Mouse (Mus musculus) heart, embryonic 10.5 days (tissue): Measurements from ENCODE around the gene Irak2. TPM values are rescaled to one million over a fixed set of nuclear protein-coding genes. Genes with fewer than 3 reads are reported as not detected.

Experiments
- DNase-seq: peaks from one replicate; pipeline ENCODE4 v3.0.0-alpha.2; 2017; ENCODE audit warnings: low spot score
- H3K27ac ChIP-seq: fragments of 300-500 bp; sonication (generic); 2 replicates; pipeline ENCODE4 v1.5.1; 2016; ENCODE audit warnings: mild to moderate bottlenecking
- H3K27me3 ChIP-seq: fragments of 300-500 bp; sonication (generic); 2 replicates; pipeline ENCODE4 v1.6.1; 2016; ENCODE audit warnings: mild to moderate bottlenecking; ENCODE audit not compliant: poor library complexity, insufficient read depth, severe bottlenecking
- H3K36me3 ChIP-seq: fragments of 300-500 bp; sonication (generic); 2 replicates; pipeline ENCODE4 v1.6.1; 2016; ENCODE audit warnings: mild to moderate bottlenecking, moderate library complexity
- H3K4me1 ChIP-seq: fragments of 300-500 bp; sonication (generic); 2 replicates; pipeline ENCODE4 v1.6.1; 2016; ENCODE audit warnings: mild to moderate bottlenecking
- H3K4me3 ChIP-seq: fragments of 300-500 bp; sonication (generic); 2 replicates; pipeline ENCODE4 v1.5.1; 2016; ENCODE audit warnings: mild to moderate bottlenecking, moderate library complexity
- H3K9me3 ChIP-seq: fragments of 300-500 bp; sonication (generic); 2 replicates; pipeline ENCODE4 v1.6.1; 2016; ENCODE audit warnings: mild to moderate bottlenecking, moderate library complexity
- WGBS: fragments of 180-500 bp; shearing (Covaris S2); methylation state at CpG from one replicate; pipeline ENCODE4 v1.1.7; 2016; 5-methylcytosine and 5-hydroxymethylcytosine counted together
- polyA plus RNA-seq: library from polyadenylated mRNA; unstranded; fragments of >200 nt; fragmentation: Nextera tagmentation; extraction: Ambion mirVana; gene quantifications from 2 replicates; pipeline ENCODE4 v1.2.1, GENCODE M21; 2016

Irak2 gene
- polyA plus RNA-seq = 12.5 TPM in 2 replicates

DNA sequence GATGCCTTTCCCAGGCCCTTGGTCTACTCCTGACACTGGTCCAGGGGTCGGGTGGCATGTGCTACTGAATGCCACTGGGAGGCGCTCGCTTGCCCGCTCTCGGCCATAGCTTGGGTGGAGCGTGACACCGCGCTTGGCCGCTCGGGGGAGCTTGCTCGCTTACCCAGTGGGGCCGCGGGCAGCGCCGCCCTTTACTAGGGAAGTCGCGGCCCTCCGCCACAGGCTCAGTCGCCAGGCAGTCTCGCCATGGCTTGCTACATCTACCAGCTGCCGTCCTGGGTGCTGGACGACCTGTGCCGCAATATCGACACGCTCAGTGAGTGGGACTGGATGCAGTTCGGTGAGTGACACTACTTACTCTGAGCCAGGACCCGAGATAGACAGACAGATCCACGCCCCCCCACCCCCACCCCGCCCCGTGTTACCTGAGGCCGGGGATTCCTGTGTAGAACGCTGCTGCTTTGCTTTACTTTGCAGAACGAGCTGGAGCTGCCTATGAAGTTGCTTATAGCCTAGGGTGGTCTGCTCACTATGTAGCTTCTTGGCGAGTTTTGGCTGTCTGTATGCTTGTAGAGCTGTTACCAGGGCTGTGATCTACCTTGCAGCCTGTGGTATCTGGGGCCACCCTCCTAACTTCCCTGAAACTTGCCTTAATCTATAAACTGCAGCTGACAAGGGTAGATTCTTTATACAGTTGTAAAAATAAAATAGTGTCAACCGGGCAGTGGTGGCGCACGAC lies at the start of gene Irak2:
Gene Irak2 (plus strand): TSS at position 166 of the 739 bp plus-strand sequence.
- DNase-seq = peak; percentile 95
- Histone ChIP-seq H3K9me3 (no peaks in the 10 kb centered on the region), H3K27me3 (no peaks in the 10 kb centered on the region), H3K36me3 (peaks cover 3% of the 10 kb centered on the region; the same call in 1 of the 2 replicates), H3K27ac (peak within 1 kb of the TSS; percentile 87), H3K4me3 (peak within 1 kb of the TSS; percentile 68), H3K4me1 (peaks cover 17% of the 10 kb centered on the region; the same call in 1 of the 2 replicates)
- 8% methylated on average over 37 of the region's 37 CpGs for WGBS

DNA sequence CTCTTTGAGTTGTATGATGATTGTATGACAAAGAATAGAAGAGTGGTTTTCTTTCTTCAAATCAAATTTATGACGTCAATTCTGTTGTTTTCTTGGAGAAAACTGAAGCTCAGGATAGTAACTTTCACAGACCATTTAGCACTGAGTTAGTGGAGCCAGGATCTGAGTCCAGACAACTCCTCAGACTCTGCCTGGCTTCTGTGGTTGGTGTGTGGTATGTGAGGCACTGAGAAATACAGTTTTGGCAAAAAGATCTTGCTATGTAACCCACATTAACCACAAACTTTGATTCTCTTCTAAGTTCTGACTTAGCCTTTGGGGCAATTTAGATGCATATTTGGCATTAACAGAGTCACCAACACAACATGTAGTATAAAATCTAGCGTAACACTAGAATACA lies 45.6 kb upstream of the Irak2 start:
- 92% methylated on average over 2 of the region's 2 CpGs for WGBS
- Histone ChIP-seq H3K27me3 (no peaks in the 10 kb centered on the region), H3K36me3 (peaks cover 19% of the 10 kb centered on the region), H3K27ac (no peak overlapping the region), H3K9me3 (no peaks in the 10 kb centered on the region), H3K4me1 (no peaks in the 10 kb centered on the region), H3K4me3 (no peak overlapping the region)
- DNase-seq = no peak

- no peaks in the 10 kb centered on the region for H3K9me3 ChIP-seq
- no peak for DNase-seq
- WGBS = 88% methylated on average over 4 of the region's 4 CpGs
These were observed 40.3 kb upstream of the Irak2 start for GRCm38 (mm10) chr6:113597945-113598344.

DNA sequence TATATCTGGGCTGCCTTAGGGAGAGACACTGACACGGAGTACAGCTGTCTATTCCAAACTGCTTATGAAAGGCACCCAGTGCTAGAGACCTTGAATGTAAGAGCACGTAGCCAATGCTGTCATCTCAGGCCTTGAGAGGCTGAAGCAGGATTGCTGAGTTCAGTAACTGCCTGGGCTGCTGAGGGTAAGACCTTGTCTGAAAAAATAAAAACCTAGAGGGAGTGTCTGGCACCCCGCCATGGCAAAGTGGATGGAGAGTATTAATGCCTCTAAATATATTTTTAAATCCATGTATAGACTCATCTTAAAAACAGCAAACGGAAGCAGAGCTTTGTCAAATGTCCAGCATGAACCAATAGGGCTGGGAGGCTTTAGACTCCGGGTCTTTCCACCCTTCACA lies 38.4 kb upstream of the Irak2 start:
- Histone ChIP-seq H3K36me3 (peaks cover 10% of the 10 kb centered on the region; the same call in 1 of the 2 replicates), H3K27me3 (no peaks in the 10 kb centered on the region), H3K4me1 (peaks cover 8% of the 10 kb centered on the region), H3K9me3 (no peaks in the 10 kb centered on the region), H3K4me3 (no peak overlapping the region), H3K27ac (no peak overlapping the region)
- 82% methylated on average over 5 of the region's 5 CpGs for WGBS
- DNase-seq = no peak

More at GRCm38 (mm10) chr6:113597945-113598344, 40.3 kb upstream of the Irak2 start:
- Histone ChIP-seq H3K36me3 (peaks cover 10% of the 10 kb centered on the region; the same call in 1 of the 2 replicates), H3K27me3 (no peaks in the 10 kb centered on the region), H3K27ac (no peak overlapping the region), H3K4me1 (peaks cover 8% of the 10 kb centered on the region), H3K4me3 (no peak overlapping the region)

- Histone ChIP-seq H3K27me3 (no peaks in the 10 kb centered on the region), H3K4me3 (no peak within 1 kb of the TSS), H3K4me1 (peaks cover 12% of the 10 kb centered on the region), H3K27ac (0 out of 2 replicates have a peak within 1 kb of the TSS, but pooled peaks have one; percentile 47), H3K36me3 (peaks cover 10% of the 10 kb centered on the region; the same call in 1 of the 2 replicates), H3K9me3 (no peaks in the 10 kb centered on the region)
- DNase-seq = no peak
- WGBS = 42% methylated on average over 23 of the region's 23 CpGs
These were observed 37.6 kb upstream of the Irak2 start, which contains the start of gene Fancd2os for GRCm38 (mm10) chr6:113600543-113601139. Gene Fancd2os, minus strand, starts transcription at chr6:113600715.

GRCm38 (mm10) chr6:113602821-113603220 lies 35.4 kb upstream of the Irak2 start:
- Histone ChIP-seq H3K27ac (no peak overlapping the region), H3K36me3 (peaks cover 1% of the 10 kb centered on the region; the same call in 1 of the 2 replicates), H3K27me3 (no peaks in the 10 kb centered on the region), H3K4me3 (no peak overlapping the region), H3K9me3 (no peaks in the 10 kb centered on the region), H3K4me1 (peaks cover 18% of the 10 kb centered on the region)
- WGBS = 88% methylated on average over 6 of the region's 6 CpGs
- no peak for DNase-seq

GRCm38 (mm10) chr6:113603993-113604392 lies 34.3 kb upstream of the Irak2 start:
- DNase-seq = no peak
- H3K4me3 ChIP-seq = peak overlapping the region; percentile 84
- WGBS = 49% methylated on average over 12 of the region's 12 CpGs
- H3K4me1 ChIP-seq = peaks cover 18% of the 10 kb centered on the region
- no peaks in the 10 kb centered on the region for H3K27me3 ChIP-seq
- peak overlapping the region; percentile 91 for H3K27ac ChIP-seq
- no peaks in the 10 kb centered on the region for H3K36me3 ChIP-seq
- H3K9me3 ChIP-seq = no peaks in the 10 kb centered on the region

- peak within 1 kb of the TSS; percentile 84 for H3K4me3 ChIP-seq
- H3K27me3 ChIP-seq = no peaks in the 10 kb centered on the region
- DNase-seq = peak; percentile 94
- peak within 1 kb of the TSS; percentile 91 for H3K27ac ChIP-seq
- no peaks in the 10 kb centered on the region for H3K36me3 ChIP-seq
- H3K9me3 ChIP-seq = no peaks in the 10 kb centered on the region
- H3K4me1 ChIP-seq = peaks cover 18% of the 10 kb centered on the region
- WGBS = under 1% methylated on average over 65 of the region's 65 CpGs
These were observed 33.6 kb upstream of the Irak2 start, which contains the start of gene Brk1 for GRCm38 (mm10) chr6:113604432-113605223. Gene Brk1, plus strand, starts transcription at chr6:113604772.

- Histone ChIP-seq H3K36me3 (peaks cover 1% of the 10 kb centered on the region; the same call in 1 of the 2 replicates), H3K27me3 (no peaks in the 10 kb centered on the region), H3K27ac (peak overlapping the region; percentile 91), H3K4me1 (peaks cover 16% of the 10 kb centered on the region), H3K9me3 (no peaks in the 10 kb centered on the region), H3K4me3 (peak overlapping the region; percentile 84)
- DNase-seq = no peak
- WGBS = 5% methylated on average over 10 of the region's 10 CpGs
These were observed 33.1 kb upstream of the Irak2 start for GRCm38 (mm10) chr6:113605224-113605545.

DNA sequence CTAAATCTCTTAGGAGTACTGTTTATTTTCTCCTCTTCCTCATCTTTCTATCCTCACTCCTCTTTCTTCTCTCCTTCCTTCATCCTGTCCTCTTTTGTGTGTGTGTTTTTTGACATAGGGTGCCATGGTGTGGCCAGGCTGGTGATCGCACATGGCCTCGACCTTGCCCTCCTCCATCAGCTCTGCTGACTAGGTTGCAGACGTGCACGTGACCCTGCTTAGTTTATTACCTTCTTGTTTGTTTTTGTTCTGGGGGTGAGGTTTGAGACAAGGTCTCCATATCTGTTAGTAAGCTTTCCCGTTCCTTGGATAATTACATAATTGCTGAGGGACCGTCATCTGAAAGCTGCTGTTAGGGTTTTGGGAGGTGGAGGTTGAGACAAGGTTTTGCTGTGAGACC lies 29.4 kb upstream of the Irak2 start:
- peaks cover 27% of the 10 kb centered on the region for H3K36me3 ChIP-seq
- 87% methylated on average over 6 of the region's 6 CpGs for WGBS
- H3K4me1 ChIP-seq = peaks cover 31% of the 10 kb centered on the region
- H3K27me3 ChIP-seq = no peaks in the 10 kb centered on the region
- no peak for DNase-seq
- no peak overlapping the region for H3K27ac ChIP-seq
- no peak overlapping the region for H3K4me3 ChIP-seq
- H3K9me3 ChIP-seq = no peaks in the 10 kb centered on the region

- Histone ChIP-seq H3K27me3 (no peaks in the 10 kb centered on the region), H3K9me3 (no peaks in the 10 kb centered on the region), H3K4me3 (no peak overlapping the region), H3K27ac (no peak overlapping the region), H3K4me1 (peaks cover 31% of the 10 kb centered on the region), H3K36me3 (peaks cover 31% of the 10 kb centered on the region)
- 95% methylated on average over 7 of the region's 7 CpGs for WGBS
- no peak for DNase-seq
These were observed 29.0 kb upstream of the Irak2 start for GRCm38 (mm10) chr6:113609293-113609692.

- H3K27me3 ChIP-seq = no peaks in the 10 kb centered on the region
- H3K27ac ChIP-seq = peak overlapping the region; percentile 65
- no peaks in the 10 kb centered on the region for H3K9me3 ChIP-seq
- H3K4me3 ChIP-seq = peak overlapping the region; percentile 40
- peaks cover 21% of the 10 kb centered on the region for H3K4me1 ChIP-seq
- WGBS = 45% methylated on average over 8 of the region's 8 CpGs
- DNase-seq = no peak
- H3K36me3 ChIP-seq = peaks cover 63% of the 10 kb centered on the region
These were observed 25.9 kb upstream of the Irak2 start for GRCm38 (mm10) chr6:113612258-113612969.
